Mouse (Mus musculus): ENCODE data around the gene Slc7a8. TPM values are rescaled to one million over a fixed set of nuclear protein-coding genes. Genes with fewer than 3 reads are reported as not detected.

Slc7a8 gene
- total RNA-seq, 2 experiments from 2014 or later, result 0.13 TPM; not detected in 1

Other genes starting within 250 kb of the Slc7a8 start
- 94.2 and 97.3 TPM in 2 replicates for gene Haus4, start 227.3 kb downstream of the Slc7a8 start, total RNA-seq (2014; fragmentation: Nextera tagmentation)
- 60.5 and 68.2 TPM in 2 replicates for gene Haus4, start 227.3 kb downstream of the Slc7a8 start, total RNA-seq (2017)
- not detected in 2 replicates for gene Ajuba, start 204.4 kb downstream of the Slc7a8 start, total RNA-seq (2014; fragmentation: Nextera tagmentation)
- gene Ajuba, start 204.4 kb downstream of the Slc7a8 start, total RNA-seq (2017), result 0.19 and 0.80 TPM in 2 replicates
- gene 4931414P19Rik, start 176.0 kb downstream of the Slc7a8 start, total RNA-seq (2014; fragmentation: Nextera tagmentation), result 6.2 and 12.7 TPM in 2 replicates
- 2.9 and 7.3 TPM in 2 replicates for gene 4931414P19Rik, start 176.0 kb downstream of the Slc7a8 start, total RNA-seq (2017)
- 221 and 258 TPM in 2 replicates for gene Psmb5, start 163.9 kb downstream of the Slc7a8 start, total RNA-seq (2014; fragmentation: Nextera tagmentation)
- gene Psmb5, start 163.9 kb downstream of the Slc7a8 start, total RNA-seq (2017), result 39.5 and 75.5 TPM in 2 replicates
- 0.45 TPM in 1 of 2 replicates, not detected in the other for gene Psmb11, start 160.5 kb downstream of the Slc7a8 start, total RNA-seq (2014; fragmentation: Nextera tagmentation)
- gene Psmb11, start 160.5 kb downstream of the Slc7a8 start, total RNA-seq (2017), result not detected in 2 replicates
- not detected in 2 replicates for gene Gm17606, start 141.0 kb downstream of the Slc7a8 start, total RNA-seq (2014; fragmentation: Nextera tagmentation)
- not detected in 2 replicates for gene Gm17606, start 141.0 kb downstream of the Slc7a8 start, total RNA-seq (2017)
- 2.3 and 2.5 TPM in 2 replicates for gene Cdh24, start 140.6 kb downstream of the Slc7a8 start, total RNA-seq (2014; fragmentation: Nextera tagmentation)
- gene Cdh24, start 140.6 kb downstream of the Slc7a8 start, total RNA-seq (2017), result 0.15 and 1.7 TPM in 2 replicates
- gene 1700123O20Rik, start 95.7 kb downstream of the Slc7a8 start, total RNA-seq (2014; fragmentation: Nextera tagmentation), result 37.1 and 42.0 TPM in 2 replicates
- gene 1700123O20Rik, start 95.7 kb downstream of the Slc7a8 start, total RNA-seq (2017), result 42.4 and 58.4 TPM in 2 replicates
- 222 and 244 TPM in 2 replicates for gene Acin1, start 95.0 kb downstream of the Slc7a8 start, total RNA-seq (2014; fragmentation: Nextera tagmentation)
- 267 and 293 TPM in 2 replicates for gene Acin1, start 95.0 kb downstream of the Slc7a8 start, total RNA-seq (2017)
- gene Gm29776, start 83.1 kb downstream of the Slc7a8 start, total RNA-seq (2014; fragmentation: Nextera tagmentation), result not detected in 2 replicates
- not detected in 2 replicates for gene Gm29776, start 83.1 kb downstream of the Slc7a8 start, total RNA-seq (2017)
- gene Cebpe, start 69.8 kb downstream of the Slc7a8 start, total RNA-seq (2014; fragmentation: Nextera tagmentation), result 1.4 and 5.7 TPM in 2 replicates
- gene Cebpe, start 69.8 kb downstream of the Slc7a8 start, total RNA-seq (2017), result not detected in 2 replicates
- gene Rnf212b, start 32.2 kb upstream of the Slc7a8 start, total RNA-seq (2014; fragmentation: Nextera tagmentation), result not detected in 2 replicates
- not detected in 2 replicates for gene Rnf212b, start 32.2 kb upstream of the Slc7a8 start, total RNA-seq (2017)
- 1.2 and 16.1 TPM in 2 replicates for gene Homez, start 89.0 kb upstream of the Slc7a8 start, total RNA-seq (2014; fragmentation: Nextera tagmentation)
- gene Homez, start 89.0 kb upstream of the Slc7a8 start, total RNA-seq (2017), result 1.5 and 6.1 TPM in 2 replicates
- gene Ppp1r3e, start 95.6 kb upstream of the Slc7a8 start, total RNA-seq (2014; fragmentation: Nextera tagmentation), result 15.9 and 16.7 TPM in 2 replicates
- gene Ppp1r3e, start 95.6 kb upstream of the Slc7a8 start, total RNA-seq (2017), result 1.6 and 2.5 TPM in 2 replicates
- gene Bcl2l2, start 101.4 kb upstream of the Slc7a8 start, total RNA-seq (2014; fragmentation: Nextera tagmentation), result 7.3 and 9.4 TPM in 2 replicates
- 3.3 and 7.5 TPM in 2 replicates for gene Bcl2l2, start 101.4 kb upstream of the Slc7a8 start, total RNA-seq (2017)
- gene Gm20521, start 101.5 kb upstream of the Slc7a8 start, total RNA-seq (2014; fragmentation: Nextera tagmentation), result 1.4 TPM in 1 of 2 replicates, not detected in the other
- not detected in 2 replicates for gene Gm20521, start 101.5 kb upstream of the Slc7a8 start, total RNA-seq (2017)
- 240 and 264 TPM in 2 replicates for gene Pabpn1, start 110.6 kb upstream of the Slc7a8 start, total RNA-seq (2014; fragmentation: Nextera tagmentation)
- gene Pabpn1, start 110.6 kb upstream of the Slc7a8 start, total RNA-seq (2017), result 332 and 476 TPM in 2 replicates
- 2.2 TPM in 1 of 2 replicates, not detected in the other for gene Slc22a17, start 131.2 kb upstream of the Slc7a8 start, total RNA-seq (2014; fragmentation: Nextera tagmentation)
- 4.9 TPM in 1 of 2 replicates, not detected in the other for gene Slc22a17, start 131.2 kb upstream of the Slc7a8 start, total RNA-seq (2017)
- gene Efs, start 144.2 kb upstream of the Slc7a8 start, total RNA-seq (2014; fragmentation: Nextera tagmentation), result not detected in 2 replicates
- not detected in 2 replicates for gene Efs, start 144.2 kb upstream of the Slc7a8 start, total RNA-seq (2017)
- not detected in 2 replicates for gene Il25, start 150.7 kb upstream of the Slc7a8 start, total RNA-seq (2014; fragmentation: Nextera tagmentation)
- not detected in 2 replicates for gene Il25, start 150.7 kb upstream of the Slc7a8 start, total RNA-seq (2017)
- not detected in 2 replicates for gene Cmtm5, start 154.3 kb upstream of the Slc7a8 start, total RNA-seq (2014; fragmentation: Nextera tagmentation)
- gene Cmtm5, start 154.3 kb upstream of the Slc7a8 start, total RNA-seq (2017), result not detected in 2 replicates
- gene Myh6, start 185.0 kb upstream of the Slc7a8 start, total RNA-seq (2014; fragmentation: Nextera tagmentation), result not detected in 2 replicates
- not detected in 2 replicates for gene Myh6, start 185.0 kb upstream of the Slc7a8 start, total RNA-seq (2017)
- not detected in 2 replicates for gene Gm17428, start 195.0 kb upstream of the Slc7a8 start, total RNA-seq (2014; fragmentation: Nextera tagmentation)
- not detected in 2 replicates for gene Gm17428, start 195.0 kb upstream of the Slc7a8 start, total RNA-seq (2017)
- gene Myh7, start 212.7 kb upstream of the Slc7a8 start, total RNA-seq (2014; fragmentation: Nextera tagmentation), result not detected in 2 replicates
- gene Myh7, start 212.7 kb upstream of the Slc7a8 start, total RNA-seq (2017), result not detected in 2 replicates
- 63.6 and 71.5 TPM in 2 replicates for gene Ngdn, start 233.5 kb upstream of the Slc7a8 start, total RNA-seq (2014; fragmentation: Nextera tagmentation)
- gene Ngdn, start 233.5 kb upstream of the Slc7a8 start, total RNA-seq (2017), result 53.4 and 64.6 TPM in 2 replicates

Data from megakaryocyte-erythroid progenitor cell, adult 5-6 weeks (primary cell).